Mouse (Mus musculus): Measurements from ENCODE around the gene Mink1. TPM values are rescaled to one million over a fixed set of nuclear protein-coding genes. Genes with fewer than 3 reads are reported as not detected.
"Not testable (repeated sequence)": the region's sequence is repeated elsewhere in the genome, so short reads cannot be mapped to it uniquely, and the experiment has no call there.

Gene Mink1
- polyA plus RNA-seq, 1 experiment from 2014 or later = 15.9 TPM

GRCm38 (mm10) chr11:70570614-70571013 is 7.9 kb downstream of the Mink1 start:
- WGBS = 92% methylated on average over 1 of the region's 1 CpGs
- not testable (repeated sequence) for ATAC-seq (ENCODE audit: low FRiP score, low TSS enrichment)

GRCm38 (mm10) chr11:70571641-70572040 is 9.0 kb downstream of the Mink1 start:
- ATAC-seq (ENCODE audit: low FRiP score, low TSS enrichment) = no peak
- no peaks in the 10 kb centered on the region for H3K9me3 ChIP-seq (ENCODE audit: low read length)
- no peak overlapping the region for H3K27ac ChIP-seq (ENCODE audit: low read length)
- no peaks in the 10 kb centered on the region for H3K27me3 ChIP-seq (ENCODE audit: insufficient read depth, low read length)
- no peak overlapping the region for H3K4me3 ChIP-seq (ENCODE audit: low read length)
- no peak overlapping the region for H3K9ac ChIP-seq (replicated peaks; ENCODE audit: low read length)
- H3K36me3 ChIP-seq (ENCODE audit: insufficient read depth, low read length) = no peaks in the 10 kb centered on the region
- H3K4me2 ChIP-seq (replicated peaks; ENCODE audit: low read depth, low read length) = no peak overlapping the region
- peaks cover 41% of the 10 kb centered on the region for H3K4me1 ChIP-seq (ENCODE audit: insufficient read depth, low read length)
- WGBS = 79% methylated on average over 1 of the region's 1 CpGs

More at GRCm38 (mm10) chr11:70570614-70571013, 7.9 kb downstream of the Mink1 start:
- not testable (repeated sequence) for H3K4me3 ChIP-seq (ENCODE audit: low read length); H3K27me3 ChIP-seq (ENCODE audit: insufficient read depth, low read length); H3K9me3 ChIP-seq (ENCODE audit: low read length); H3K27ac ChIP-seq (ENCODE audit: low read length); H3K36me3 ChIP-seq (ENCODE audit: insufficient read depth, low read length); H3K4me2 ChIP-seq (replicated peaks; ENCODE audit: low read depth, low read length); H3K9ac ChIP-seq (replicated peaks; ENCODE audit: low read length)
- H3K4me1 ChIP-seq (ENCODE audit: insufficient read depth, low read length) = peaks cover 50% of the 10 kb centered on the region

GRCm38 (mm10) chr11:70572348-70572902 is 9.7 kb downstream of the Mink1 start:
- Histone ChIP-seq H3K4me3 (ENCODE audit: low read length) (no peak overlapping the region), H3K27ac (ENCODE audit: low read length) (peak overlapping the region; percentile 37), H3K4me1 (ENCODE audit: insufficient read depth, low read length) (peaks cover 43% of the 10 kb centered on the region), H3K27me3 (ENCODE audit: insufficient read depth, low read length) (no peaks in the 10 kb centered on the region), H3K36me3 (ENCODE audit: insufficient read depth, low read length) (no peaks in the 10 kb centered on the region), H3K9ac (replicated peaks; ENCODE audit: low read length) (no peak overlapping the region), H3K4me2 (replicated peaks; ENCODE audit: low read depth, low read length) (no peak overlapping the region), H3K9me3 (ENCODE audit: low read length) (no peaks in the 10 kb centered on the region)
- WGBS = 23% methylated on average over 5 of the region's 5 CpGs
- no peak for ATAC-seq (ENCODE audit: low FRiP score, low TSS enrichment)

- peaks cover 50% of the 10 kb centered on the region for H3K4me1 ChIP-seq (ENCODE audit: insufficient read depth, low read length)
- H3K4me3 ChIP-seq (ENCODE audit: low read length) = no peak overlapping the region
- WGBS = 72% methylated on average over 6 of the region's 6 CpGs
- ATAC-seq (ENCODE audit: low FRiP score, low TSS enrichment) = no peak
- no peak overlapping the region for H3K4me2 ChIP-seq (replicated peaks; ENCODE audit: low read depth, low read length)
- peak overlapping the region; percentile 16; the same call in 1 of the 2 replicates for H3K27ac ChIP-seq (ENCODE audit: low read length)
- no peaks in the 10 kb centered on the region for H3K36me3 ChIP-seq (ENCODE audit: insufficient read depth, low read length)
- no peaks in the 10 kb centered on the region for H3K27me3 ChIP-seq (ENCODE audit: insufficient read depth, low read length)
- H3K9ac ChIP-seq (replicated peaks; ENCODE audit: low read length) = 0 out of 2 replicates have a peak overlapping the region, but pooled peaks have one; percentile 12
- H3K9me3 ChIP-seq (ENCODE audit: low read length) = no peaks in the 10 kb centered on the region
Measured at GRCm38 (mm10) chr11:70573872-70574271, 11.2 kb downstream of the Mink1 start.

- Histone ChIP-seq H3K27ac (ENCODE audit: low read length) (no peak overlapping the region), H3K27me3 (ENCODE audit: insufficient read depth, low read length) (no peaks in the 10 kb centered on the region), H3K4me2 (replicated peaks; ENCODE audit: low read depth, low read length) (no peak overlapping the region), H3K4me1 (ENCODE audit: insufficient read depth, low read length) (peaks cover 48% of the 10 kb centered on the region), H3K9ac (replicated peaks; ENCODE audit: low read length) (no peak overlapping the region), H3K36me3 (ENCODE audit: insufficient read depth, low read length) (no peaks in the 10 kb centered on the region), H3K4me3 (ENCODE audit: low read length) (no peak overlapping the region), H3K9me3 (ENCODE audit: low read length) (no peaks in the 10 kb centered on the region)
- ATAC-seq (ENCODE audit: low FRiP score, low TSS enrichment) = no peak
- 59% methylated on average over 3 of the region's 3 CpGs for WGBS
Measured at GRCm38 (mm10) chr11:70577201-70577600, 14.5 kb downstream of the Mink1 start.

GRCm38 (mm10) chr11:70578962-70579361 is 16.3 kb downstream of the Mink1 start:
- Histone ChIP-seq H3K9ac (replicated peaks; ENCODE audit: low read length) (no peak overlapping the region), H3K4me1 (ENCODE audit: insufficient read depth, low read length) (peaks cover 48% of the 10 kb centered on the region), H3K27ac (ENCODE audit: low read length) (no peak overlapping the region)

GRCm38 (mm10) chr11:70579710-70580357 is 17.2 kb downstream of the Mink1 start:
- 73% methylated on average over 9 of the region's 9 CpGs for WGBS
- Histone ChIP-seq H3K36me3 (ENCODE audit: insufficient read depth, low read length) (no peaks in the 10 kb centered on the region), H3K27me3 (ENCODE audit: insufficient read depth, low read length) (no peaks in the 10 kb centered on the region), H3K4me1 (ENCODE audit: insufficient read depth, low read length) (peaks cover 52% of the 10 kb centered on the region), H3K27ac (ENCODE audit: low read length) (no peak overlapping the region), H3K9me3 (ENCODE audit: low read length) (no peaks in the 10 kb centered on the region), H3K4me3 (ENCODE audit: low read length) (no peak overlapping the region), H3K9ac (replicated peaks; ENCODE audit: low read length) (no peak overlapping the region), H3K4me2 (replicated peaks; ENCODE audit: low read depth, low read length) (no peak overlapping the region)
- peak; percentile 18; the same call in 1 of the 2 replicates for ATAC-seq (ENCODE audit: low FRiP score, low TSS enrichment)

More at GRCm38 (mm10) chr11:70578962-70579361, 16.3 kb downstream of the Mink1 start:
- no peak for ATAC-seq (ENCODE audit: low FRiP score, low TSS enrichment)
- Histone ChIP-seq H3K4me2 (replicated peaks; ENCODE audit: low read depth, low read length) (no peak overlapping the region), H3K27me3 (ENCODE audit: insufficient read depth, low read length) (no peaks in the 10 kb centered on the region), H3K4me3 (ENCODE audit: low read length) (no peak overlapping the region), H3K36me3 (ENCODE audit: insufficient read depth, low read length) (no peaks in the 10 kb centered on the region), H3K9me3 (ENCODE audit: low read length) (no peaks in the 10 kb centered on the region)
- WGBS = 88% methylated on average over 6 of the region's 6 CpGs

- ATAC-seq (ENCODE audit: low FRiP score, low TSS enrichment) = no peak
- H3K9me3 ChIP-seq (ENCODE audit: low read length) = no peaks in the 10 kb centered on the region
- H3K4me1 ChIP-seq (ENCODE audit: insufficient read depth, low read length) = peaks cover 54% of the 10 kb centered on the region
- 44% methylated on average over 5 of the region's 5 CpGs for WGBS
- no peak overlapping the region for H3K9ac ChIP-seq (replicated peaks; ENCODE audit: low read length)
- no peak overlapping the region for H3K27ac ChIP-seq (ENCODE audit: low read length)
- H3K4me2 ChIP-seq (replicated peaks; ENCODE audit: low read depth, low read length) = no peak overlapping the region
- H3K36me3 ChIP-seq (ENCODE audit: insufficient read depth, low read length) = no peaks in the 10 kb centered on the region
- no peaks in the 10 kb centered on the region for H3K27me3 ChIP-seq (ENCODE audit: insufficient read depth, low read length)
- no peak overlapping the region for H3K4me3 ChIP-seq (ENCODE audit: low read length)
Measured at GRCm38 (mm10) chr11:70580358-70580720, 17.7 kb downstream of the Mink1 start.

- Histone ChIP-seq H3K9ac (replicated peaks; ENCODE audit: low read length) (no peak overlapping the region), H3K4me1 (ENCODE audit: insufficient read depth, low read length) (peaks cover 60% of the 10 kb centered on the region), H3K36me3 (ENCODE audit: insufficient read depth, low read length) (no peaks in the 10 kb centered on the region), H3K27me3 (ENCODE audit: insufficient read depth, low read length) (no peaks in the 10 kb centered on the region), H3K9me3 (ENCODE audit: low read length) (no peaks in the 10 kb centered on the region), H3K4me3 (ENCODE audit: low read length) (no peak overlapping the region), H3K4me2 (replicated peaks; ENCODE audit: low read depth, low read length) (no peak overlapping the region), H3K27ac (ENCODE audit: low read length) (peak overlapping the region; percentile 21; the same call in 1 of the 2 replicates)
- 78% methylated on average over 3 of the region's 3 CpGs for WGBS
- ATAC-seq (ENCODE audit: low FRiP score, low TSS enrichment) = no peak
Measured at GRCm38 (mm10) chr11:70580921-70581320, 18.2 kb downstream of the Mink1 start.

- Histone ChIP-seq H3K9ac (replicated peaks; ENCODE audit: low read length) (no peak overlapping the region), H3K27ac (ENCODE audit: low read length) (no peak overlapping the region), H3K4me1 (ENCODE audit: insufficient read depth, low read length) (peaks cover 62% of the 10 kb centered on the region), H3K27me3 (ENCODE audit: insufficient read depth, low read length) (no peaks in the 10 kb centered on the region), H3K4me2 (replicated peaks; ENCODE audit: low read depth, low read length) (no peak overlapping the region), H3K9me3 (ENCODE audit: low read length) (no peaks in the 10 kb centered on the region), H3K4me3 (ENCODE audit: low read length) (no peak overlapping the region), H3K36me3 (ENCODE audit: insufficient read depth, low read length) (no peaks in the 10 kb centered on the region)
- ATAC-seq (ENCODE audit: low FRiP score, low TSS enrichment) = no peak
- WGBS = 53% methylated on average over 3 of the region's 3 CpGs
Measured at GRCm38 (mm10) chr11:70582196-70582595, 19.5 kb downstream of the Mink1 start.
